Comparison of ENCODE assay signal across 8 mouse cellular contexts in genomic region chr19:4440222-4440621, GRCm38 (mm10). TPM values are rescaled to one million over a fixed set of nuclear protein-coding genes. Genes with fewer than 3 reads are reported as not detected.
DNase-seq lines count a peak whose midpoint lies in the region; ATAC-seq lines count a peak whose summit lies in the region.

No protein-coding gene starts in this region.

- peaks cover 2% of the 10 kb centered on the region; the same call in 1 of the 2 replicates for H3K36me3 ChIP-seq in forebrain, embryonic 10.5 days (replicated peaks)
- no peaks in the 10 kb centered on the region for H3K36me3 ChIP-seq in forebrain, embryonic 15.5 days
- H3K36me3 ChIP-seq in stomach, embryonic 14.5 days (ENCODE audit: control insufficient read depth, insufficient read depth, low read length), result no peaks in the 10 kb centered on the region

- H3K4me3 ChIP-seq in forebrain, embryonic 10.5 days, result peak overlapping the region; percentile 81
- no peak overlapping the region for H3K4me3 ChIP-seq in forebrain, embryonic 15.5 days
- peak overlapping the region; percentile 77 for H3K4me3 ChIP-seq in stomach, embryonic 14.5 days (ENCODE audit: low read depth, low read length)

- no peak overlapping the region for H3K4me2 ChIP-seq in forebrain, embryonic 15.5 days (replicated peaks)
- H3K4me2 ChIP-seq in stomach, embryonic 14.5 days (replicated peaks; ENCODE audit: low read depth, low read length), result peak overlapping the region; percentile 83

- ATAC-seq in forebrain, embryonic 15.5 days (replicated peaks), result no peak
- ATAC-seq in stomach, embryonic 14.5 days (ENCODE audit: insufficient number of reproducible peaks, insufficient read depth, low FRiP score, low read depth), result no peak
- no peak for ATAC-seq in megakaryocyte-erythroid progenitor cell, adult 5-6 weeks (replicated peaks; ENCODE audit: low FRiP score, low TSS enrichment, poor library complexity, severe bottlenecking)

- no peak overlapping the region for H3K27ac ChIP-seq in forebrain, embryonic 10.5 days
- no peak overlapping the region for H3K27ac ChIP-seq in forebrain, embryonic 15.5 days (replicated peaks)
- H3K27ac ChIP-seq in stomach, embryonic 14.5 days (ENCODE audit: low read length), result no peak overlapping the region

- DNase-seq in forebrain, embryonic 10.5 days (ENCODE audit: extremely low spot score, low spot score), result no peak
- DNase-seq in adrenal gland, postnatal 10 days, result peak; percentile 73
- peak; percentile 35 for DNase-seq in heart, postnatal 4 days
- DNase-seq in liver, result peak; percentile 49
- no peak for DNase-seq in right cerebral cortex, postnatal 14 days

- H3K4me1 ChIP-seq in forebrain, embryonic 10.5 days, result peaks cover 46% of the 10 kb centered on the region
- peaks cover 15% of the 10 kb centered on the region for H3K4me1 ChIP-seq in forebrain, embryonic 15.5 days
- H3K4me1 ChIP-seq in stomach, embryonic 14.5 days (ENCODE audit: control insufficient read depth, insufficient read depth, low read length), result peaks cover 31% of the 10 kb centered on the region; the same call in 1 of the 2 replicates

- no peaks in the 10 kb centered on the region; the same call in 1 of the 2 replicates for H3K9me3 ChIP-seq in forebrain, embryonic 10.5 days
- H3K9me3 ChIP-seq in forebrain, embryonic 15.5 days, result no peaks in the 10 kb centered on the region
- H3K9me3 ChIP-seq in stomach, embryonic 14.5 days (ENCODE audit: control insufficient read depth, low read depth, low read length), result no peaks in the 10 kb centered on the region

- 10% methylated on average over 8 of the region's 8 CpGs for WGBS in forebrain, embryonic 10.5 days
- WGBS in forebrain, embryonic 15.5 days, result 9% methylated on average over 8 of the region's 8 CpGs
- WGBS in stomach, embryonic 14.5 days, result 6% methylated on average over 8 of the region's 8 CpGs

- H3K27me3 ChIP-seq in forebrain, embryonic 10.5 days (ENCODE audit: poor library complexity, severe bottlenecking), result peaks cover 37% of the 10 kb centered on the region
- H3K27me3 ChIP-seq in forebrain, embryonic 15.5 days, result peaks cover 10% of the 10 kb centered on the region; the same call in 1 of the 2 replicates
- no peaks in the 10 kb centered on the region for H3K27me3 ChIP-seq in stomach, embryonic 14.5 days (ENCODE audit: control insufficient read depth, insufficient read depth, low read length)

- no peak overlapping the region for H3K9ac ChIP-seq in forebrain, embryonic 15.5 days (replicated peaks)
- no peak overlapping the region for H3K9ac ChIP-seq in stomach, embryonic 14.5 days (replicated peaks; ENCODE audit: low read depth, low read length)

RNA-seq across cellular contexts. Expression of gene Rhod, which starts 1.0 kb away (rescaled TPM):
- 20.8 and 23.2 TPM in 2 replicates for polyA plus RNA-seq in forebrain, embryonic 10.5 days (2016; fragmentation: Nextera tagmentation; extraction: Ambion mirVana)
- polyA plus RNA-seq in forebrain, embryonic 15.5 days (2015; fragmentation: Nextera tagmentation; extraction: Ambion mirVana), result 5.1 and 5.6 TPM in 2 replicates
- 10 to 100 TPM; 13.7 to 15.4 TPM for total RNA-seq in adrenal gland, postnatal 10 days (2021)
- total RNA-seq in heart, postnatal 4 days (2021), result 10 to 100 TPM; 11.4 to 12.1 TPM
- polyA plus RNA-seq in stomach, embryonic 14.5 days (2014; fragmentation: Nextera tagmentation; extraction: Ambion mirVana), result 29.1 and 43.7 TPM in 2 replicates
- total RNA-seq in megakaryocyte-erythroid progenitor cell, adult 5-6 weeks (2014; fragmentation: Nextera tagmentation), result 0.72 TPM in 1 of 2 replicates, not detected in the other
- not detected in 2 replicates for total RNA-seq in megakaryocyte-erythroid progenitor cell, adult 5-6 weeks (2017)

RNA-seq across cellular contexts. Expression of gene Syt12, which starts 37.0 kb away (rescaled TPM):
- polyA plus RNA-seq in forebrain, embryonic 10.5 days (2016; fragmentation: Nextera tagmentation; extraction: Ambion mirVana), result 2.5 and 3.0 TPM in 2 replicates
- polyA plus RNA-seq in forebrain, embryonic 15.5 days (2015; fragmentation: Nextera tagmentation; extraction: Ambion mirVana), result 1.5 and 1.8 TPM in 2 replicates
- total RNA-seq in adrenal gland, postnatal 10 days (2021), result 10 to 100 TPM; 18.8 to 22.7 TPM
- under 1 TPM; 0.74 to 0.98 TPM for total RNA-seq in heart, postnatal 4 days (2021)
- 0.41 and 0.50 TPM in 2 replicates for polyA plus RNA-seq in stomach, embryonic 14.5 days (2014; fragmentation: Nextera tagmentation; extraction: Ambion mirVana)
- not detected in 2 replicates for total RNA-seq in megakaryocyte-erythroid progenitor cell, adult 5-6 weeks (2014; fragmentation: Nextera tagmentation)
- not detected in 2 replicates for total RNA-seq in megakaryocyte-erythroid progenitor cell, adult 5-6 weeks (2017)

RNA-seq across cellular contexts. Expression of gene Kdm2a, which starts 42.1 kb away (rescaled TPM):
- polyA plus RNA-seq in forebrain, embryonic 10.5 days (2016; fragmentation: Nextera tagmentation; extraction: Ambion mirVana), result 55.2 and 57.2 TPM in 2 replicates
- 40.3 and 43.3 TPM in 2 replicates for polyA plus RNA-seq in forebrain, embryonic 15.5 days (2015; fragmentation: Nextera tagmentation; extraction: Ambion mirVana)
- total RNA-seq in adrenal gland, postnatal 10 days (2021), result 10 to 100 TPM; 67.7 to 84.7 TPM
- 10 to 100 TPM; 57.1 to 59.1 TPM for total RNA-seq in heart, postnatal 4 days (2021)
- polyA plus RNA-seq in stomach, embryonic 14.5 days (2014; fragmentation: Nextera tagmentation; extraction: Ambion mirVana), result 56.4 and 58.2 TPM in 2 replicates
- 74.8 and 89.7 TPM in 2 replicates for total RNA-seq in megakaryocyte-erythroid progenitor cell, adult 5-6 weeks (2014; fragmentation: Nextera tagmentation)
- total RNA-seq in megakaryocyte-erythroid progenitor cell, adult 5-6 weeks (2017), result 49.0 and 79.7 TPM in 2 replicates

RNA-seq across cellular contexts. Expression of gene 2010003K11Rik, which starts 58.2 kb away (rescaled TPM):
- not detected in 2 replicates for polyA plus RNA-seq in forebrain, embryonic 10.5 days (2016; fragmentation: Nextera tagmentation; extraction: Ambion mirVana)
- polyA plus RNA-seq in forebrain, embryonic 15.5 days (2015; fragmentation: Nextera tagmentation; extraction: Ambion mirVana), result not detected in 2 replicates
- total RNA-seq in adrenal gland, postnatal 10 days (2021), result 10 to 100 TPM in 1 of 2 experiments, 1 to 10 TPM in 1; 9.4 to 16.1 TPM
- not detected for total RNA-seq in heart, postnatal 4 days (2021)
- not detected in 2 replicates for polyA plus RNA-seq in stomach, embryonic 14.5 days (2014; fragmentation: Nextera tagmentation; extraction: Ambion mirVana)
- not detected in 2 replicates for total RNA-seq in megakaryocyte-erythroid progenitor cell, adult 5-6 weeks (2014; fragmentation: Nextera tagmentation)
- total RNA-seq in megakaryocyte-erythroid progenitor cell, adult 5-6 weeks (2017), result not detected in 2 replicates

Comparison
In these comparisons a context has a peak if more than half of its experiments do, and no peak if none do; other contexts are left out.
1. DNase-seq: peak in adrenal gland, postnatal 10 days (single experiment), heart, postnatal 4 days (single experiment) and liver (single experiment); none in forebrain, embryonic 10.5 days (single experiment) and right cerebral cortex, postnatal 14 days (single experiment).
2. RNA of gene Rhod, which starts 1.0 kb away (total RNA-seq): 13.7 to 15.4 TPM in adrenal gland, postnatal 10 days and 11.4 to 12.1 TPM in heart, postnatal 4 days; 0.72 TPM in megakaryocyte-erythroid progenitor cell, adult 5-6 weeks; every median in the first group is over 4 times any median in the second.
3. RNA of gene Syt12, which starts 37.0 kb away (total RNA-seq): 18.8 to 22.7 TPM in adrenal gland, postnatal 10 days; 0.74 to 0.98 TPM in heart, postnatal 4 days and not detected in megakaryocyte-erythroid progenitor cell, adult 5-6 weeks; every median in the first group is over 10 times any median in the second.